Mouse (Mus musculus): Measurements from ENCODE around the gene H2-M10.2.

DNA sequence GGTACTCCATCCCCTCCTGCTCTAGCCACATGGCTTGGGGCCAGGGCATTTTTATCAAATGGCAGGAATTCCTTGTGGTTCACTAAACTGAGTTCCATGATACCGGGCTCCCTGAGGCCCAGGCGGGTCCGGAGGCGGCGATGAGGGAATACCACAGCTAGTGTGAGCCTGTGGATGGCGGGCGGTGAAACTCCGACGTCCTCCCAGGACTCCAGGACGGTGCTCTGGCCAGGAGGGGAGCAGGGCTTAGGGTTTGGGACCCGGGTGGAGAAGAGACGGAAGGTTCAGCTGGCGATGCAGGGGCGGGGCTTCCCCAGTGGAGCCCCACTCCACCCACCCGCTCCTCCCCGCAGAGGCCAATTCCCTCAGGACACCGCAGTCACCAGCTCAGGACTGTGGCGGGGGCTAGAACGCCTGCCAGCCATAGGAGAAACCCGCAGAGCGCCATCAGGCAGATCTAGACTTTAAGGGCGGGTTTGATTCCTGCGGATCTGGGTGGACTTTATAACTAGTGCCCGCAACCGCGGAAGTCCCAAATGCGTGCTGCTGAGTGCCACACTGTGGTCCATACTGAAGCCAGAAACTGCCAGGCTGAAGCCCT lies 48.9 kb downstream of the H2-M10.2 start:
- TF ChIP-seq EP300 (IDR thresholded peaks at IDR 0.05; ENCODE audit: insufficient read depth, low read depth, low read length) (no peak), POLR2A (IDR thresholded peaks at IDR 0.05; ENCODE audit: insufficient read depth, low read length) (no peak)
